Mouse (Mus musculus) T-helper 1 cell (primary cell): ENCODE results near the gene Kbtbd2.

Source experiments
- in situ Hi-C: fragments of 300-600 bp; cut with MboI, MseI; formaldehyde crosslinking; loops from one replicate; pipeline ENCODE4 v1.15.1; 2025; ENCODE audit warnings: high pct_unique_total_duplicates

Kbtbd2 gene

DNA sequence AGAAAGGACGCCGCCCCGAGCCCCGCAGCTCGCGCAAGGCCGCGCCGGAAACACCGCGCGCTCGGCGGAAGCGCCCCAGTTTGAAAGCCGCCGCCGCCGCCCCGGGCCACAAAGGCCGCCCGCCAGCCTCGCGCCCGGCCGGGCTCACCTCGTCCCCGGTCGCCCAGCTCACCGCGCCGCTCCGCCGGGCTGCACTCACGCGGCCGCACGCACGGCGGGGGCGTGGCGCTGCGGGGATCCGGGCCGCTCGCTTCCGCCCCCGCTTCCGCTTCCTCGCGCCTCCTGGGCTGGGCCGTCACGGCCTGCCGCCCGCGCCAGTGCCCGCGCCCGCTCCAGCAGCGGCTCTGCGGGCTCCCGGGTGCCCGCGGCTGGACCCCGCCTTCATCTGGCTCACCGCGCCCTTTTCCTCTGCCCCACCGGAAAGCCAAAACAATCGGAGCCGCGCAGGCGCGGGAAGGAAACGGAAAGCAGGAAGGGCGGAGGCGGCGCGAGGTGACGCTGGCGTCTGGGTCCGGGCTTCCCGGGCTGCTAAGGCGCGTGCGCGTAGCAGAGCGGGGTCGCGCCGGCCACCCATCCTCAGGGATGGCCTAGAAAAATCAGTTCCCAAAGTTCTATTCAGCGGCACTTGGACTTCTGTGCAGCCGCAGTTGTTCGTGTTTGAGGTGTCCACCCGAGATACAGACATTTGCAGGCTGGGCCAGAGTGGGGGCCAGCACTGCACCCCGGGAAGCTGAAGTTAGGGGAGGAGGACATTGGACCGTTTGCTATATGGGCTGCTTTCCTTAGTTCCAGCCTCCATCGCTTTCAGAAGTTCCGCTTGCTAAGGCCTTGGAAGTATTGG lies at the start of gene Kbtbd2:
Gene Kbtbd2 (minus strand): TSS at position 503 of the 841 bp plus-strand sequence.
- in situ Hi-C loops = loop anchor here (10.0 kb wide), 1 partner anchor 93 kb away; the partner anchor contains the start of gene Lsm5

DNA sequence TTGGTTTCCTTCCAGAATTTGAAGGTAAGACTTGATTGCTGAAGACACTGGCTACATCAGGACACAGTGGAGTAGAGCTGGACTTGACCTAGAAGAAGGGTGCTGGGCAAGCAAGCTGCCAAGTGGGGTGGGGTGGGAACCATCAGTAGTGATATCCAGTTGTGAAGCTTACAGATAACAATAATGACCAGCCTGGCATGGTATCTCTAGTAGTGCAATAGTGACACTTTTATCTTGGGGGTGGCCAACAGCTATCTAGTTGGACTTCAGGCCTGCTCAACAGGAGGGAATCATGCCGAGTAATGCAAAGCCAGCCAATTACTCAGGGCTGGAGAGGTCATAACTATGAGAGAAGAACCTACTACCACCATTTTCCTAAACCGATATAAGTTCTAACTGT lies 46.8 kb upstream of the Kbtbd2 start:
- in situ Hi-C loops = no loop called here

DNA sequence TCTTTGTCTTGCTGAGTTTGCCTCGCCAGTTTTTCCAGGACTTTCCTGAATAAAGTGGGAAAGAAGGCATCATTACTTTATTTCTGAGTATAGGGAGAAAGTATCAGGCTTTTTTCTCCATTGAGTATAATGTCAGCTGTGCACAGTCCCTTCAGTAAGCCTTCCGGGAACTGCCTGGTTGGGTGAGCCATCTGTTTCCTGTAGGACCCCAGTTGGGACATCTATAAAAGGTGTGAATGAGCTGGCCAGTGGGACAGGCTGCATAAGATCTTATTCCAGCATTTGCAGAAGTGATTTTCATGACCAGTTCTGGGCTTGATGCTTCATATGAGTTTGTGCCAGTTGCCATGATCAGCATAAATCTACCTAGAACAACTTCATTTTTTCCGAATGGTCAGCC lies 45.6 kb upstream of the Kbtbd2 start:
- in situ Hi-C loops = no loop called here

DNA sequence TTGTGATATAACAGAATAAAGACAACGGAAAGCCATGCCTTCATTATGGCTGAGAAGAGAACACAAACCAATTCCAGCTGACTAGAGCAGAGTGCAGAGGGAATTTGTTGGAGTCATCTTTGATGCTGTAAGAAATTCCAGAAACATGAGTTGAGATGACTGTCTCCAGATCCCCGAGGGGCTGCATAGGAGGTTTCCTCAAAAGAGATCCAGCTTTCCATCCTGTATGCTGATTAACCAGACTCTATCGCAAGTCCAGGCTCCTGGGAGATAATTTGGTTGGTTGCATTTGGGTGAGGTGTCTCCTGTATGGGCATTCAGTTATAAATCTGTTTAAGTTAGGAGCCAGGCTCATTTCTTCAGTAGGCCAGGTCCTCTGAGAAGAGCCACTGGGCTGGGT lies 40.0 kb upstream of the Kbtbd2 start:
- in situ Hi-C loops = loop anchor here (10.0 kb wide), 1 partner anchor 467 kb away; no protein-coding TSS in a partner anchor

DNA sequence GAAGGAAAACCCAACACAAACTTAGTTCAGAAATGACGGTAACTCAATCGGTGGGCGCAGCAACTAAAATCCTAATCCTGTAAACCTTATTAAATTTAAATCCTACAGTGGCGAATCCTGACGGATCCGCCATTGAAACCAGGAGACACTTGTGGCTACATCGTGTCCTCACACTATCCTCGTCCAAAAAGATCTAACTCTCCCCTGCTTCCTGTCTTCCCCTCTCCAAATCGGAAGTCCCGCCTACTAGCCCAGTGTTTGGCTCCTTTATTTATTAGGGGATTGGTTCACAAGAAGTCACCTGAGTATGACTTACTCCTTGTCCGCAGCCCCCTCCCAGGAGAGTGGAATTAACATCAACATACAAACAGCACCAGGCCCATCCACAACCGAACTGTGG lies 39.6 kb upstream of the Kbtbd2 start:
- in situ Hi-C loops = loop anchor here (10.0 kb wide), 1 partner anchor 468 kb away; no protein-coding TSS in a partner anchor

DNA sequence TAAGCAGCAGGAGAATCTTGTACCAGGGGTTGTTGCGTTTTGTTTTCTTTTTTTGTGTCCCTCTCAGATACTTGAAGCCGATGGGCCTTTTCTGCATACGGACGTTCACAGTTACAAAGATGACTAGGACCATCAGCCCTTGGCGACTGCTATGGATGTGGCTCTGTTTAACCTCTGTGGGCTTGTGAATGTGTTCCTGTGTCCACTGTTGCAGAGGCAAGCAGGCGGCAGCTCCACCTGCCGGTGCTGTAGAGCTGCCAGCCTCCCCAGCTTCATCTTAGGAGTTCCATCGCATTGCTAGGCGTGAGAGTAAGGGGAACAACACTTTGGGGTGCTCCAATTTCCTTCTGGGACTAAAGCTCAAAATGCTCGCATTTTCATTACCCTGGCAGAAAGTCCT lies 37.9 kb upstream of the Kbtbd2 start:
- in situ Hi-C loops = loop anchor here (10.0 kb wide), 1 partner anchor 469 kb away; no protein-coding TSS in a partner anchor

DNA sequence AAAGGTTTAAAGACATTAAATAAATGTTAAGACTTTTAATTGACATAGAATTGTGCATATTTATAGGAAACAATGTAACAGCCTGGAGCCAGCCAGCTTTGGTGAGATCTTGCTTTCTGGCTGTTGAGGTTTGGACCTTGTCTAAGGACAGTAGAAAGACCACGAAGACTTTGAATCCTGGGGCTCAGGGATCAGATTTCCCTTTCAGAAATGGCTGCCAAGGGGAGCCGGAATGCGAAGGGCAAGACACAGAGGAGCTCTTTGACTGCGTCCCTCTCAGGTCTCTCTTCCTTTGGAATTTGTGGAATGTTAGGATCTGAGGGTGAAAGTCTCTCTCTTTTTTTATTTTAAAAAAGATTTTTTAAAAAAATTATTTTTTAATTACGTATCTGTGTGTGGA lies 37.2 kb upstream of the Kbtbd2 start:
- in situ Hi-C loops = loop anchor here (10.0 kb wide), 1 partner anchor 470 kb away; no protein-coding TSS in a partner anchor

DNA sequence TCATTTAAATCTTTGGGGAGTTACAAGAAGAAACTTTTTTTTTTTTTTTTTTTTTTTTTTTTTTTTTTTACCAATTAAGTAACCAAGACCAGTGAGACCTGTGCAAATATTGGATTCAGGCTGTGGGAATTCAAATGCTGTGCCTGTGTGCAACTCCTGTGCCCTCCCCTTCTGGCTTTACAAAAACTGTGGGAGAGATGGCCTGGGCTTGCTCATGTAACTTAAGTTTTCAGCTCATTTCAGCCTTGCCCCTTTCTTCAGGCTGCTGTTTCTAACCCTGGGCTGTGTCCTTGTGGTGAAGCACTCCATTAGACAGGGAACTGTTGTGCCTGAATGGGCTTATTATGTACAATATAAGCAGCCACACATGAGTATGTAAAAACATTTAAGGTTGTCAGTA lies 35.2 kb upstream of the Kbtbd2 start:
- in situ Hi-C loops = loop anchor here (10.0 kb wide), 1 partner anchor 472 kb away; no protein-coding TSS in a partner anchor

DNA sequence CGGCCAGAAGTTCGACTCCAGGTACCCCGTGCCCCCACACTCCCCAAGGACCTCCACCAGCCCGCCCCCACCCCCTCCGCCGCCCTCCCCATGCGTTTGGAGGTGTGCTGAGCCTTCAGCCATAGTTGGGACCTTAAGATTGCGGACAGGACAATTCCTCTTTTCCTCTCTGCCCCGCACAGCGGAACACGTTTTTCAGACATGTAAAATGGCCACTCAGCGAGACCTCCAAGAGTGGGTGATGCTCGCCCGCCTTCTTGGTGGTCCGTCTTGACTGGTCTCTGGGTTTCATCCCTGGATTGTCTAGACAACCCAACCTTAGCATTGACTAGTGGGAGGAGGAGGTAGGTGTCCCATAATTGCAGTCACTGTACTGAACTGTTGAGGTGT lies 34.8 kb upstream of the Kbtbd2 start:
- in situ Hi-C loops = loop anchor here (10.0 kb wide), 1 partner anchor 472 kb away; no protein-coding TSS in a partner anchor

DNA sequence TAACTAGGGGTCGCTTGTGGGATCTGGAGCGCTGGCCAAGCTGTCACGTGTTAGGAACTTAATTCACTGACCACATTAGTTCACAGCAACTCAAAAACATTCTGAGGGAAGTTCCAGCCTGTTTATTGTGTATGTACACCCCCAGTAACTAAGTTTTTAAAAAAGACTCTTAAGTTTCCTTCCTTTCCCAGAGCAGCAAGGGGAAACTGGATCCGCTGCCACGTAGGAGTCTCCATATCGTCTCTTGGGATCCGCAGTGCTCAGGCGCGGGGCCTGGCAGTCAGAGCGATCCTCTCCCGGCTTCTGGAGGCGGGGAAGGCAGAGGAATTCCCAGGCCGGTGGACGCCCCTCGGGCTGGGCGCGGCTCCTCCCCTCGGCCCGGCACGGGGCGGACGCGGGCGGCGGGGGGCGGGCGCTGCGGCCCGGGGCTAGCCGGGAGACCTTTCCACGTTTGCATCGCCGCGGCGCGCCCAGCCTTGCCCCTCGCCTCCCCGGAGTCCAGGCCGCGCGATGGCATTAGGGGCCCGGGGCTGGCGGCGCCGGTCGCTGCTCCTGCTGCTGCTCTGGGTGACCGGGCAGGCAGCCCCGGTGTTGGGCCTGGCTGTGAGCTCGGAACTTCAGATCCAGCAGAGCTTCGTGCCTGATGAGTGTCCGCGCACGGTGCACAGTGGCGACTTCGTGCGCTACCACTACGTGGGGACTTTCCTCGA lies 34.2 kb upstream of the Kbtbd2 start, which contains the start of gene Fkbp9:
Gene Fkbp9 (plus strand): TSS at position 363 of the 710 bp plus-strand sequence.
- in situ Hi-C loops = loop anchor here (10.0 kb wide), 1 partner anchor 473 kb away; no protein-coding TSS in a partner anchor

DNA sequence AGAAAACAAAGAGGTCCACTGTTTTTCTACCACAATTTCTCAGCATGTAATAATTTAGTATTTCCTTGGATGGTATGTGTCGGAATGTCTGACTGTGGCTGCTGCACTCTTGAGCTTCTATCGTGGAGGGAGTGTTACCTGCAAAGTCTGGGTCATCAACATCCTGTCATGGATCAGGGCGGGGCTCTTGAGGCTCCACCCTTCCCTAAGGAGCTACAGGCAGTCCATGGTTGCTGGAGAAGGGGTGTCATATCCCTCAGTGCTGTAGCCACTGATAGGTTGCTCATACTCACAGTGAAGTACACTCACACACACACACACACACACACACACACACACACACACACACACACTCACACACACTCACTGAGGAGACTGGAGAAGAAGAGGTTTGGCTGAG lies 28.0 kb upstream of the Kbtbd2 start:
- in situ Hi-C loops = no loop called here

DNA sequence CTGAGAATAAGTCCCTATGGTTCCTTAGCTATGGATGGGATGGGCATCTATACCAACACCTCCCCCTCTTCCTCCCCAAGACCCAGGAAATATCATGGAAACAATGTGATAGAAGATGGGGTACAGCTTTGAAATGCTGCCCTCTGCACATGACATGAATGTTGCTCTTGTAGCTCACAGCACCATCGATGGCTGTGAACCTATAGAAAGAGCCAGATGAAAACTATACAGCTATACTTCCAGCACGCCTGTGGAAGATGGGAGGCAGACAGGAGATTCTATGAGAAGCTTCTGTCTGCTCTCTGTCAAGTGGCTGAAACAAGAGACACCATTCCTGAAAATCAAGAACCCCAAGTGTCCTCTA lies 21.5 kb upstream of the Kbtbd2 start:
- in situ Hi-C loops = loop anchor here (25.0 kb wide), 1 partner anchor 1018 kb away; the partner anchor contains the start of gene Vopp1

DNA sequence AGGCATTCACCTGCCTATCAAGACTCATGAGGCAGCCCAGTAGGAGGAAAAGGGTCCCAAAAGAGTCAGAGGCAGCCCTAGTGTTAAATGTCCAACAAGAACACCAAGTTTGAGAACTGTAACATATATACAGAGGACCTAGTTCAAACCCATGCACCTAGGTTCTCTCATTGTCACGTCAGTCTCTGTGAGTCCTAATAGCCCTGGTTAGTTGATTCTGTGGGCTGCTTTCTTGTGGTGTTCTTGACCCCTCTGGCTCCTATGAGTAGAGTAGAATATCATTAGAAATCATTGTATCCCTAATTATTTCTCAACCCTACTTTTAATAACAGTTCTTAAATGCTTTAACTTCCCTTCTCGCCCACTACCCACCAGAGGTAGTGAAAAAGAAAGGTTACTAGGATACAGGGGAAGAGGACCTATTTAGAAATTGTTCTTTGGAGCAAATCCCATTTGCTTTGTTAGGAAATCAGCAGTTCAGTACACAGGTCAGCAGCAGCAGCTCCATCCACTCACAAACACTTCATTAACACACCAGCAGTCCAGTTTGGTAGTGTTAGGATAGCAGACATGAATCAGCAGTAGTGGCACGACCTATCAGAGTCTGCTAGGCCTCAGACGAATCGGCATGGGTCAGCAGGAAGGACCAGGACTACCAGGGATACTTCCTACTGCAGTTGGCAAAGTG lies 21.0 kb upstream of the Kbtbd2 start:
- in situ Hi-C loops = loop anchor here (25.0 kb wide), 1 partner anchor 1019 kb away; the partner anchor contains the start of gene Vopp1

DNA sequence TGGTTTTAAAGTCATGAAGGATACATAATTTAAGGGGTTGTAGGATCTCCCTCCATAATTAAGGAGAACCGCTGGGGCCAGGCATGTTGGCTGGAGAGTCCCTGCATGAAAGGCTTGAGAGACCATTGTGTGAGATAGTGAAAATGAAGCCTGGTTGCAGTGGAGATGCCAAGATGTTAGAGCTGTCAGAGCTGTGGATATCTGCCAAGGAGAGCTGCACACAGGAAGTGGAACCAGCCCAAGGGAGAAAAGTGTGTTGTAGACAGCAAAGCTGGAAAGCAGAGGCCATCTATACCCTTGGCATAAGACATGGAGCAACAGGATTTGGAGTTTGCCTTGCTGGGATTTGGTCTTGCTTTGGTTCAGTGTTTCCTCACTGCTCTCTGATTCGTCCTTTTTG lies 15.7 kb upstream of the Kbtbd2 start:
- in situ Hi-C loops = loop anchor here (25.0 kb wide), 1 partner anchor 1024 kb away; the partner anchor contains the start of gene Vopp1

DNA sequence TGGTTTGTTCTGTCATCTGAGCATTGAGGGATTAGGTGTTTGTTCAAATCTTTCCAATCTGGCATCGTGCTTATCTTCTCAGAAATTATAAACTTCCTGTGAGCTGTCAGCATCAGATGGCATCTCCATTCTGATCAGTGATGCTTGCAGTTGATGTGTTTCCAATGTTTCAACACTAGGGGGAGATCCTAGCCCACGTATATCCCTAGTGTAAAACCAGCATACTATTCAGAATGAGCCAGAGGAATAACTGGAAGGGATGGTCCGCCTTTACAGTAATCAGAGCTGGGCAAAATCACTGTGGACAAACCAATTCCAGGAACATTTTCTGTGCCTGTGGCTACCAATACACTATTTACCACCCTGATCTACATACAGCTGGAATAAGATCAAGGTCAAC lies 11.0 kb upstream of the Kbtbd2 start:
- in situ Hi-C loops = loop anchor here (5.0 to 25.0 kb wide), 3 partner anchors 726 to 1029 kb away; partner anchors contain the start of genes Ppm1k and Vopp1

DNA sequence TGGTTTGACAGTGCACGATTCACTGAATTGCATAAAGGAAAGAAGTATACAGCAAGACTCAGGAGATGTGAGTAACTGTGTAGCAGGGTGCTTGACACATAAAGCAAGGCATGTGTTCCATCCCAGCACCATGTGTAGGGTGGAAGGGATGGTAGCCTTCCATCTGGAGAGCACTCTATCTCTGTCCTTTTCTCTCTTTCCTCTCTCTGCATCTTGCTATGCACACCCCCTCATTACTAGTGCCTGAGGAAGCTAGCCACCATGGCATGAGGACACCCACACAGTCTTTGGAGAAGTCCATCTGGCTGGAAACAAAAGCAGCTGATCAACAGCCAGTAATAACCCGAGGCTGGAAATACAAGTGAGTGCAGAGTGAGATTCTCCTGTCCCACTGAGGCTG lies 8.6 kb upstream of the Kbtbd2 start:
- in situ Hi-C loops = loop anchor here (5.0 to 25.0 kb wide), 3 partner anchors 729 to 1031 kb away; partner anchors contain the start of genes Ppm1k and Vopp1

DNA sequence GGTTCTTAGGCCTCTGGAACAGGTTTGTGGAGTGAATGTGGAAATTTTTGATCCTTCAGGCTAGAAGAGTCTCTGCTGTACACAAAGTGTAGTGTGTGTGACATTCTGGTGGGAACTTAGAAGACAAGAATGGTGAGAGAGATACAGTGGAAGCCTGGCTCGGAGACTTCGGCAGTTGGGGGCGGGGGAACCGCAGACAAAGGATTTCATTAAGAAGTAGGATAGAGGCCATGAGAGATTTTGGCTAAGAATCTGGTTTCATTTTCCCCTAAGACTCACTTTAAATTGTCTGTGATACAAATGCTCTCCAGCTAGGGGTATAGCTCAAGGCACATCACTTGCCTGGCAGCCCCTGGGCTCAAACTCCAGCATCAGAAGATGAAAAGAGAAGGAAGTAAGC lies 7.4 kb upstream of the Kbtbd2 start:
- in situ Hi-C loops = loop anchor here (5.0 to 25.0 kb wide), 3 partner anchors 730 to 1032 kb away; partner anchors contain the start of genes Ppm1k and Vopp1

DNA sequence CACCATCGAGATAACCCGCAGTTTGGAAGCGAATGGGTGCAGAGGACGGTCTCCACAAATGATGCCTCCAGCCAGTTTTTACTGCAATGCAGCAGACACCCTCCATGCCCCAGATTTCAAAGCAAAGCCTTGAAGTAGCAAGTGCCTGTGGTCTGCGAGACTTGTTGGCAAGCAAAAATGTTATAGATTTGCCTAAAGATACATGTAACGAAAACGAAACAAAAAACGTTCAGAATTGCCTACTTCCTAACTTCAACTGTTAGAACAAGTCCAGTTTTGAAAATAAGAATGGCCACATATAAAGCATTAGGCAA lies 496 bp upstream of the Kbtbd2 start:
- in situ Hi-C loops = loop anchor here (10.0 kb wide), 1 partner anchor 93 kb away; the partner anchor contains the start of gene Lsm5

DNA sequence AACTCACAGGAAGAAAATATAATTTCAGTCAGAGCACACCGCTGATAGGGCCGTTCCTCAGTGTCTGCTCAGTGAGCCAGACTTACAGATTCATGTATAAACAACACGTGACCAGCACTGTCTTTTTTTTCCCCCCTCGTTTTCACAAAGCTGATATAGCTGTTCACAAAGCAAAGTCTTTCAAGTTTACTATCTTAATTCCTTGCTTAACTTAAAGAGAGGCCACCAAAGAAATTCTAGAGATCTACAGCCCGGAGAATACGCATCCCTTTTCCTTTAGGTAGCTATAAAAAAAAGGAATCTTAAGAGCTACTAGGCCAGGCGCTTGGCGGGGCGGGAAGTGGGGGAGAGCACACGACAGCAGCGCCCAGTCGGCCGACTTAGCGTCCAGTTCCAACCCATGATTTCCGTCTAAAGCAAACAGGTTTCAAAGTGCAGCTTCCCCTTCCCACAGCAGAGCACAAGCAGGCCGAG lies 908 bp downstream of the Kbtbd2 start:
- in situ Hi-C loops = loop anchor here (10.0 kb wide), 1 partner anchor 92 kb away; the partner anchor contains the start of gene Lsm5

DNA sequence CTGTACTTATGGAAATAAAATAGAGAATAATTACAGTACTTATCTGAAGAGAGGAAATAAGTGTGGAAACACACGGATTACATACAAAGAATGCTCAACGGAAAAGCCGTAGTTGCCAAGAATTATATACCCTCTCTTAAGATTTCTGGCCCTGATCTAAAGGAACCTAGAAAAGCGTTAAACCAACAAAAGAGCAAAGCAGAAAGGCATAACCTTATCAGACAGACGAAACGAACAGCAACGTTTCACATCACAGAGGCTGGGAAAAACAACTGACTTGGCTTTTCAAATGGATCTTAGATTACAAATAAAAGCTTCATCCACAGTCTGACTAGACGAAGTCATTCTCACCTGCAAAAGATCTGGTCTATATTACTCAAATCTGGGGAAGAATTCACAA lies 1.4 kb downstream of the Kbtbd2 start:
- in situ Hi-C loops = loop anchor here (10.0 kb wide), 1 partner anchor 91 kb away; the partner anchor contains the start of gene Lsm5

DNA sequence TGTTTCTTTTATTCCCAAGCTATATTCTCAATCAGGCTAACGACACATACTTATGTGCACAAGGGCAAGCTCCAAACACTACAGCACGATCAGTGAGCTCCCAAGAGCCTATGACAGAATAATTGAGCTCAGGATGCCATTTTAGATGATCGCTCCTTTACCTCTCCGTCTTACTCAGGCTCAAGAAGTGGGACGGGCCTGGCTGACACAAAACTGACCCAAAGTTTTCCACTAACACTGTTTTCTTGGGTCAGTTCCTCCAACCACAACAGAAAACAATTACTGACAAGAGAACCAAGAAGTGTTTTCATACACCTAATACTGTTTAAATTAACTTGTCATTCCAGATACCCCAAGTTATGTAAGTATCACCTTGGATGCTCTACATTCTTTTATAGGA lies 2.8 kb downstream of the Kbtbd2 start:
- in situ Hi-C loops = loop anchor here (10.0 kb wide), 1 partner anchor 90 kb away; the partner anchor contains the start of gene Lsm5
